Mouse (Mus musculus) small intestine, adult 2 months (tissue): ENCODE data around the gene Cish. TPM values are rescaled to one million over a fixed set of nuclear protein-coding genes. Genes with fewer than 3 reads are reported as not detected.

Experiments
- H3K27ac ChIP-seq: fragments of 200-500 bp; 2 replicates; pipeline ENCODE4 v1.5.1; 2012; ENCODE audit warnings: low read depth, low read length, control low read depth, inconsistent platforms; ENCODE audit not compliant: insufficient read depth
- H3K27me3 ChIP-seq: fragments of 200-500 bp; 2 replicates; pipeline ENCODE4 v1.6.1; 2012; ENCODE audit warnings: mild to moderate bottlenecking, moderate library complexity, low read length, inconsistent platforms; ENCODE audit not compliant: control insufficient read depth, insufficient read depth
- H3K36me3 ChIP-seq: fragments of 200-500 bp; 2 replicates; pipeline ENCODE4 v1.6.1; 2012; ENCODE audit warnings: mild to moderate bottlenecking, low read length, control low read depth, inconsistent platforms; ENCODE audit not compliant: control insufficient read depth, insufficient read depth
- H3K4me1 ChIP-seq: fragments of 200-500 bp; 2 replicates; pipeline ENCODE4 v1.6.1; 2012; ENCODE audit warnings: low read length, inconsistent platforms, mixed read lengths; ENCODE audit not compliant: control insufficient read depth, insufficient read depth, insufficient read length
- H3K4me3 ChIP-seq: fragments of 200-500 bp; 2 replicates; pipeline ENCODE4 v1.5.1; 2012; ENCODE audit warnings: low read depth, mild to moderate bottlenecking, control low read depth, inconsistent platforms, low read length, moderate library complexity
- CTCF ChIP-seq: fragments of 200-500 bp; IDR thresholded peaks from 2 replicates; pipeline ENCODE4 v1.5.1; 2012; ENCODE audit warnings: low read depth, mild to moderate bottlenecking, control low read depth, inconsistent platforms, low read length, moderate library complexity, mixed read lengths; ENCODE audit not compliant: insufficient replicate concordance, insufficient read length; ENCODE audit errors: extremely low read depth
- POLR2A ChIP-seq: fragments of 200-500 bp; IDR thresholded peaks from 2 replicates; pipeline ENCODE4 v1.6.1; 2012; ENCODE audit warnings: low read depth, mild to moderate bottlenecking, control low read depth, inconsistent platforms, low read length, moderate library complexity
- WGBS: fragments of 180-500 bp; shearing (Covaris S2); methylation state at CpG from one replicate; pipeline ENCODE4 v1.1.7; 2018; 5-methylcytosine and 5-hydroxymethylcytosine counted together
- polyA plus RNA-seq: library from polyadenylated mRNA; depleted of rRNA; stranded (reverse); fragments of >200 nt; gene quantifications from 2 replicates; pipeline ENCODE4 v1.2.3, GENCODE M21; 2012

Cish gene
- polyA plus RNA-seq, 1 experiment, result 33.6 TPM

- Histone ChIP-seq H3K27me3 (no peaks in the 10 kb centered on the region), H3K4me3 (peak overlapping the region; percentile 72), H3K27ac (peak overlapping the region; percentile 78), H3K36me3 (peaks cover 24% of the 10 kb centered on the region), H3K4me1 (peaks cover 18% of the 10 kb centered on the region; the same call in 1 of the 2 replicates)
- 39% methylated on average over 4 of the region's 4 CpGs for WGBS
- no peak for TF ChIP-seq CTCF
- no peak for TF ChIP-seq POLR2A
These were observed 1.8 kb downstream of the Cish start for GRCm38 (mm10) chr9:107297658-107298057.

GRCm38 (mm10) chr9:107298059-107298780 is 2.4 kb downstream of the Cish start:
- WGBS, result 23% methylated on average over 8 of the region's 8 CpGs
- H3K27ac ChIP-seq, result peak overlapping the region; percentile 78
- H3K27me3 ChIP-seq, result no peaks in the 10 kb centered on the region
- peaks cover 24% of the 10 kb centered on the region for H3K36me3 ChIP-seq
- H3K4me1 ChIP-seq, result peaks cover 18% of the 10 kb centered on the region; the same call in 1 of the 2 replicates
- TF ChIP-seq POLR2A, result no peak
- TF ChIP-seq CTCF, result no peak
- peak overlapping the region; percentile 72 for H3K4me3 ChIP-seq

- WGBS, result 31% methylated on average over 6 of the region's 6 CpGs
- Histone ChIP-seq H3K27me3 (no peaks in the 10 kb centered on the region), H3K36me3 (peaks cover 24% of the 10 kb centered on the region), H3K4me1 (peaks cover 18% of the 10 kb centered on the region; the same call in 1 of the 2 replicates), H3K4me3 (peak overlapping the region; percentile 43; the same call in 1 of the 2 replicates), H3K27ac (peak overlapping the region; percentile 20; the same call in 1 of the 2 replicates)
- TF ChIP-seq CTCF (no peak), POLR2A (no peak)
These were observed 3.0 kb downstream of the Cish start for GRCm38 (mm10) chr9:107298876-107299275.

- H3K4me1 ChIP-seq, result peaks cover 18% of the 10 kb centered on the region; the same call in 1 of the 2 replicates
- no peak for TF ChIP-seq POLR2A
- TF ChIP-seq CTCF, result no peak
- no peak overlapping the region for H3K27ac ChIP-seq
- no peaks in the 10 kb centered on the region for H3K27me3 ChIP-seq
- WGBS, result 81% methylated on average over 7 of the region's 7 CpGs
- peaks cover 24% of the 10 kb centered on the region for H3K36me3 ChIP-seq
- H3K4me3 ChIP-seq, result peak overlapping the region; percentile 11; the same call in 1 of the 2 replicates
These were observed 4.0 kb downstream of the Cish start for GRCm38 (mm10) chr9:107299783-107300182.

GRCm38 (mm10) chr9:107300224-107300973 is 4.6 kb downstream of the Cish start:
- Histone ChIP-seq H3K4me1 (peaks cover 22% of the 10 kb centered on the region; the same call in 1 of the 2 replicates), H3K4me3 (peak overlapping the region; percentile 11; the same call in 1 of the 2 replicates), H3K27me3 (no peaks in the 10 kb centered on the region), H3K36me3 (peaks cover 24% of the 10 kb centered on the region), H3K27ac (no peak overlapping the region)
- TF ChIP-seq POLR2A (no peak), CTCF (no peak)
- WGBS, result 93% methylated on average over 30 of the region's 30 CpGs

- Histone ChIP-seq H3K27ac (no peak overlapping the region), H3K4me1 (peaks cover 32% of the 10 kb centered on the region), H3K4me3 (no peak overlapping the region), H3K36me3 (peaks cover 24% of the 10 kb centered on the region), H3K27me3 (no peaks in the 10 kb centered on the region)
- TF ChIP-seq POLR2A, result no peak
- TF ChIP-seq CTCF, result no peak
- 84% methylated on average over 17 of the region's 17 CpGs for WGBS
These were observed 5.9 kb downstream of the Cish start for GRCm38 (mm10) chr9:107301554-107302331.
